Mouse (Mus musculus) hematopoietic stem cell, adult 5-6 weeks (primary cell): ENCODE data around the gene Gm10488. TPM values are rescaled to one million over a fixed set of nuclear protein-coding genes. Genes with fewer than 3 reads are reported as not detected.
"Not testable (repeated sequence)": the region's sequence is repeated elsewhere in the genome, so short reads cannot be mapped to it uniquely, and the experiment has no call there.

Source experiments
- ATAC-seq, 2 experiments: fragments of 125-278 bp in 1 of 2; replicated peaks in 1 of 2; 2 replicates each; pipeline ENCODE4 v1.8.0; 2016 to 2017; ENCODE audit warnings: inconsistent platforms in 2 of 2, mild to moderate bottlenecking in 2 of 2, moderate number of reproducible peaks in 2 of 2, low read depth in 1 of 2, moderate TSS enrichment in 1 of 2; ENCODE audit not compliant: low FRiP score in 2 of 2, poor library complexity in 2 of 2, severe bottlenecking in 2 of 2, insufficient read depth in 1 of 2, low TSS enrichment in 1 of 2
- total RNA-seq: library from RNA; stranded (forward); fragments of 172-1452, 232-1000 nt; gene quantifications from 2 replicates; pipeline ENCODE4 v1.2.3, GENCODE M21; 2017

The Gm10488 gene
- not detected in 2 replicates for total RNA-seq

DNA sequence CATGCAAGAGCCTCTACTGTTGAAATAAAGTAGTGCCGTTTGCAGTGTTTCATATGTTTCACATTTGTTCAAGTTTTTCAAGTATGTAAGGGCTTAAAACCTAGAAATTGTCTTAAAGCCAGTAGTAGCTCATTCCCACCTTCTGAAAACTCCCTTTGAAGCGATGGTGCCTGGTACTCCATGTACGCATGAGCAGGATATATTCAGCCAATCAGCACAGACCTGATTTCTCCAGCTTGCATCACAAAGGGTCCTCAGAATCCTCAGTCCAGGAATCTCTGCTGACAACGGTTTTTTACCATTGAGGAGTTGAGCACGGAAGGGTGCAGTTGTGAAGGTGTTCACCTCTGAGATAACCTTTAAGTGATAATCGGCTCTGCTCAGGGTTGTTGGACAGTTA is at the start of gene Gm10488:
Gene Gm10488 (plus strand): TSS at position 301 of the 400 bp plus-strand sequence.
- ATAC-seq = not testable (repeated sequence)
